Mouse (Mus musculus) liver, embryonic 15.5 days (tissue): ENCODE data around the gene Kyat1. TPM values are rescaled to one million over a fixed set of nuclear protein-coding genes. Genes with fewer than 3 reads are reported as not detected.
"Not testable (repeated sequence)": the region's sequence is repeated elsewhere in the genome, so short reads cannot be mapped to it uniquely, and the experiment has no call there.

Experiments used
- ATAC-seq: fragments of 200-750 bp; cut with Nextera tagmentation; 2 replicates; pipeline ENCODE4 v1.8.0; 2017; ENCODE audit warnings: moderate number of reproducible peaks, mild to moderate bottlenecking, moderate library complexity; ENCODE audit not compliant: insufficient read depth
- H3K27ac ChIP-seq: fragments of 300-500 bp; sonication (generic); replicated peaks from 2 replicates; pipeline ENCODE4 v1.5.1; 2015; ENCODE audit warnings: mild to moderate bottlenecking, inconsistent platforms
- H3K27me3 ChIP-seq: fragments of 300-500 bp; sonication (generic); 2 replicates; pipeline ENCODE4 v1.6.1; 2015; ENCODE audit warnings: mild to moderate bottlenecking, inconsistent platforms
- H3K36me3 ChIP-seq: fragments of 300-500 bp; sonication (generic); replicated peaks from 2 replicates; pipeline ENCODE4 v1.6.1; 2015; ENCODE audit warnings: moderate library complexity, mild to moderate bottlenecking, inconsistent platforms
- H3K4me1 ChIP-seq: fragments of 300-500 bp; sonication (generic); replicated peaks from 2 replicates; pipeline ENCODE4 v1.6.1; 2015; ENCODE audit warnings: inconsistent platforms
- H3K4me2 ChIP-seq: fragments of 300-500 bp; sonication (generic); 2 replicates; pipeline ENCODE4 v1.6.1; 2015; ENCODE audit warnings: moderate library complexity, mild to moderate bottlenecking, inconsistent platforms
- H3K4me3 ChIP-seq: fragments of 300-500 bp; sonication (generic); replicated peaks from 2 replicates; pipeline ENCODE4 v1.5.1; 2015; ENCODE audit warnings: mild to moderate bottlenecking, inconsistent platforms
- H3K9ac ChIP-seq: fragments of 300-500 bp; sonication (generic); 2 replicates; pipeline ENCODE4 v1.6.1; 2015; ENCODE audit warnings: moderate library complexity, mild to moderate bottlenecking, inconsistent platforms
- H3K9me3 ChIP-seq: fragments of 300-500 bp; sonication (generic); replicated peaks from 2 replicates; pipeline ENCODE4 v1.6.1; 2016; ENCODE audit warnings: inconsistent platforms
- WGBS: fragments of 180-500 bp; shearing (Covaris S2); methylation state at CpG from one replicate; pipeline ENCODE4 v1.1.7; 2015; ENCODE audit warnings: mixed read lengths; ENCODE audit not compliant: insufficient replicate concordance; 5-methylcytosine and 5-hydroxymethylcytosine counted together
- polyA plus RNA-seq: library from polyadenylated mRNA; unstranded; fragments of >200 nt; fragmentation: Nextera tagmentation; extraction: Ambion mirVana; gene quantifications from 2 replicates; pipeline ENCODE4 v1.2.1, GENCODE M21; 2015

The Kyat1 gene
- polyA plus RNA-seq, 1 experiment from 2014 or later = 11.7 TPM

- peak overlapping the region; percentile 60 for H3K9ac ChIP-seq
- peaks cover 20% of the 10 kb centered on the region for H3K4me1 ChIP-seq
- no peaks in the 10 kb centered on the region for H3K27me3 ChIP-seq
- H3K9me3 ChIP-seq = peaks cover 1% of the 10 kb centered on the region; the same call in 1 of the 2 replicates
- H3K36me3 ChIP-seq = peaks cover 45% of the 10 kb centered on the region
- 4% methylated on average over 19 of the region's 19 CpGs for WGBS
- peak overlapping the region; percentile 66 for H3K4me3 ChIP-seq
- H3K27ac ChIP-seq = peak overlapping the region; percentile 68
- H3K4me2 ChIP-seq = peak overlapping the region; percentile 95
- ATAC-seq = 0 out of 2 replicates have a peak, but pooled peaks have one; percentile 7
Observed at GRCm38 (mm10) chr2:30171997-30172382, 33.7 kb downstream of the Kyat1 start.

DNA sequence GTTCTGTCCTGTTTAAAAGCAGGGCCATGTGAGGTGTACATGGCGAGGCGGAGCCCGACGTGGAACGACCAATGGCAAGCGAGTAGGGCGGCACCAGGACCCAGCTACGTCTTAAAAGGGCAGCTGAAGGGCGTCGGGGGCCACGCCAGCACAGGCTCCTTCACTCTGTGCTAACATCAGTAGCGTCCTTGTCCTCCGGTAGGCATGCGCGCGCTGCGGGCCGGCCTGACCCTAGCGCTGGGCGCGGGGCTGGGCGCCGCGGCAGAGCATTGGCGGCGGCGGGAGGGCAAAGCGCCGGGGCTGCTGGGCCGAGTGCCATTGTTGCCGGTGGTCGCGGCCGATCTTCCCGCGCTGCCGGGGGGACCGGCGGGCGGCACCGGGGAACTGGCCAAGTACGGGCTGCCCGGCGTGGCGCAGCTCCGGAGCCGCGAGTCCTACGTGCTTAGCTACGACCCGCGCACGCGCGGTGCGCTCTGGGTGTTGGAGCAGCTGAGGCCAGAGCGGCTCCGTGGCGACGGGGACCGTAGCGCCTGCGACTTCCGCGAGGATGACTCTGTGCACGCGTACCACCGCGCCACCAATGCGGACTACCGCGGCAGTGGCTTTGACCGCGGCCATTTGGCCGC, 34.2 kb downstream of the Kyat1 start, which contains the start of gene Endog:
Endog (plus strand) TSS at position 123 of the 626 bp plus-strand sequence.
- WGBS = under 1% methylated on average over 75 of the region's 75 CpGs
- Histone ChIP-seq H3K4me3 (peak within 1 kb of the TSS; percentile 66), H3K27ac (peak within 1 kb of the TSS; percentile 68)

DNA sequence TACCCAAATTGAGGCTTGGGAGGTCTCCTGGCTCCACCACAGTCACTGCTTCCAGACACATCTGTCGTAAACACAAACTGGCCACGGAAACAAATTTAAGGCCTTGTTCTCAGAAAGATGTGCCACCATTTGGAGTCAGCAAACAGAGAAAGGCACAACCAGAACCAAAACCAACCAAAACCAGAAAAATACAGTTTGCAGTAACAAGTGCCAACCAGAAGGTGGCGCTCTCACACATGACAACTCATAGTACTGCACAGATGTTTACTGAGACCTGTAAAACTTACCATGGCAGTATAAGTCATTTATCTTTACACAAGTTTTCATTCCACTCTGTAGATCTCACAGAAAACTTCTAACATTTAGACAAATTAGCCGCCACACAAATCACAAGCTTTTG, 39.0 kb downstream of the Kyat1 start:
- no peak overlapping the region for H3K9ac ChIP-seq
- no peaks in the 10 kb centered on the region for H3K27me3 ChIP-seq
- peaks cover 15% of the 10 kb centered on the region for H3K9me3 ChIP-seq
- 47% methylated on average over 4 of the region's 4 CpGs for WGBS
- H3K4me3 ChIP-seq = no peak overlapping the region
- no peak overlapping the region for H3K27ac ChIP-seq
- no peaks in the 10 kb centered on the region; the same call in 1 of the 2 replicates for H3K36me3 ChIP-seq
- ATAC-seq = no peak
- peaks cover 8% of the 10 kb centered on the region for H3K4me1 ChIP-seq
- H3K4me2 ChIP-seq = no peak overlapping the region

More for the DNA sequence above, 34.2 kb downstream of the Kyat1 start, which contains the start of gene Endog:
- H3K36me3 ChIP-seq = peaks cover 40% of the 10 kb centered on the region
- peak within 1 kb of the TSS; percentile 95 for H3K4me2 ChIP-seq
- peak within 1 kb of the TSS; percentile 60 for H3K9ac ChIP-seq
- peaks cover 17% of the 10 kb centered on the region for H3K4me1 ChIP-seq
- H3K9me3 ChIP-seq = peaks cover 6% of the 10 kb centered on the region
- ATAC-seq = peak; percentile 88
- no peaks in the 10 kb centered on the region for H3K27me3 ChIP-seq

DNA sequence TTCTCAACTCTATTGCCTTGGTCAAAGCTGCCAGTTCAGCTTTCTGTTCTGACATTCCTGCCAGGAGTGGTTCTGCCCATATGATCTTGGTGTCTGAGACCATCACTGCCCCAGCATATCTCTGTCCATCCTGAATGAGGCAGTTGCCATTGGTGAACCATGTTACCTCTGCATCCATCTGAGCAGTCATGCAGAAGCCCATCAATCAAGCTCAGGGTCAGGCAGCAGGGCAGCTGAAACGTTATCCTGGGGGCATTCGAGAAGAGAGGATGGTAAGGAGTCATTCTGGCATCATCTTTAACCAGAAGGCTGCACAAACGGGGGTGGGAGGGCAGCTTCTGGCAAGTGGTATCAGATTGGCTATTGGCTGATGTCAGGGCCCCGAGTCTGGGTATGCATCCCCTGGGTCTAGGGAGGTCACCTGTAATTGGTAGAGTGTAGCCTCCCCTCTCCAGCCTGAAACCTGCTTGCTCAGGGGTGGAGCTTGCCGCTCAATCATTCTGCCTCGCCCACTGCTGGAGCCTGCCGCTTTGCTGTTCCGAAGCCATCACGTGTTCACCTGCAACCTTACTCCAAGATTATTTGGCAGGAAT, 41.2 kb downstream of the Kyat1 start:
- H3K27me3 ChIP-seq = no peaks in the 10 kb centered on the region
- H3K4me3 ChIP-seq = no peak overlapping the region
- no peak for ATAC-seq
- no peak overlapping the region for H3K9ac ChIP-seq
- no peaks in the 10 kb centered on the region for H3K4me1 ChIP-seq
- no peak overlapping the region for H3K4me2 ChIP-seq
- H3K9me3 ChIP-seq = peaks cover 15% of the 10 kb centered on the region
- H3K36me3 ChIP-seq = no peaks in the 10 kb centered on the region; the same call in 1 of the 2 replicates
- 56% methylated on average over 9 of the region's 9 CpGs for WGBS
- H3K27ac ChIP-seq = no peak overlapping the region

DNA sequence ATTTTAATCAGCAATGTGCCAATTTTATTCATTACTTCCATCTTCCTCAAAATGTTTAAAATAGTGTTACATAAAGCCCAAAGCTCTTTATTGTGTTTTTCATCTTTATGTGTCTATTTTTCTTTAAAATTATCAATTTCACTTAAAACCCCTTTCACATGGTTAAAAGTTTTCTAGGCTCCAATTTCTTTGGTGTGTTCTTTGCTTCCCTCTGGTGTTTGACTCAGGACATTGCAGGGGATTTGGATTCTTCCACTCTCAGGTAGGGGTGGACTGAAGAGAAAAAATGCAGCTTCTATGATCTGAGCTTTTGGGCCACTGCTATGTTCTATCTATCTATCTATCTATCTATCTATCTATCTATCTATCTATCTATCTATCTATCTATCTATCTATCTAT, 43.8 kb downstream of the Kyat1 start:
- Histone ChIP-seq H3K4me3 (no peak overlapping the region), H3K9me3 (peaks cover 12% of the 10 kb centered on the region), H3K27ac (no peak overlapping the region), H3K27me3 (no peaks in the 10 kb centered on the region), H3K4me2 (no peak overlapping the region), H3K4me1 (no peaks in the 10 kb centered on the region), H3K36me3 (no peaks in the 10 kb centered on the region; the same call in 1 of the 2 replicates), H3K9ac (no peak overlapping the region)
- no peak for ATAC-seq

DNA sequence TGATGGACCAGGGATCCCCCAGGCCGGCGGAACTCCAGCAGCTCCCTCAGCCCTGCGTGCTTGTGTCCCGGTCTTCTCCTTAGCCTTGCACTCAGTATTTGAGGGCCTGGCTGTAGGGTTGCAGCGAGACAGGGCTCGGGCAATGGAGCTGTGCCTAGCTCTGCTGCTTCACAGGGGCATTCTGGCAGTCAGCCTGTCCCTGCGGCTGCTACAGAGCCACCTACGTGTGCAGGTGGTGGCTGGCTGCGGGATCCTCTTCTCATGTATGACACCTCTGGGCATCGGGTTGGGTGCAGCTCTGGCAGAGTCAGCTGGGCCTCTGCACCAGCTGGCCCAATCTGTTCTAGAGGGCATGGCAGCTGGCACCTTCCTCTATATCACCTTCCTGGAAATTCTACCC, 45.8 kb downstream of the Kyat1 start:
- not testable (repeated sequence) for H3K36me3 ChIP-seq, H3K4me3 ChIP-seq, H3K27me3 ChIP-seq, H3K27ac ChIP-seq, H3K9me3 ChIP-seq, H3K4me2 ChIP-seq, H3K4me1 ChIP-seq, H3K9ac ChIP-seq, ATAC-seq
- WGBS = 63% methylated on average over 9 of the region's 10 CpGs

DNA sequence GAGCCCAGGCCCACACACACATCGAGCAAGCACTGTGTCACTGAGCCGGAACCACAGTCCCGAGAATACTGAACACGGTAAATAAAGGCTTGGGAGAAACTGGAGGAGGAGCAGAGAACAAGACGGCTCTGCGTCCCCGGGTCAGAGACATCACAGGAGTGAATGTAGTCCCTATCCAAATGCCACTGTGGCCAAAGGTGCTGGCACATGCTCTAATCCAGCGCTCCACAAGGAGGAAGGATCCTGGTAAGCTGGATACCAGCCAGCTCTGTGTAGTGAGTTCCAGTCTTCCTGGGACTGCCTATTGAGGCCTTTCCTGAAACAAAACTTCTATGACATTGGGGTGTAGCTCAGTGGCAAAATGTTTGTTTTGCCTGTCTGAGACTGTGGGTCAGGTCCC, 53.0 kb downstream of the Kyat1 start:
- WGBS = 72% methylated on average over 8 of the region's 8 CpGs
- H3K27me3 ChIP-seq = no peaks in the 10 kb centered on the region
- H3K4me1 ChIP-seq = 0 out of 2 replicates have a peak, but pooled peaks cover under 1% of the 10 kb centered on the region
- peaks cover 28% of the 10 kb centered on the region for H3K36me3 ChIP-seq
- ATAC-seq = no peak
- no peak overlapping the region for H3K4me2 ChIP-seq
- H3K4me3 ChIP-seq = no peak overlapping the region
- H3K27ac ChIP-seq = no peak overlapping the region
- H3K9ac ChIP-seq = no peak overlapping the region
- no peaks in the 10 kb centered on the region for H3K9me3 ChIP-seq

DNA sequence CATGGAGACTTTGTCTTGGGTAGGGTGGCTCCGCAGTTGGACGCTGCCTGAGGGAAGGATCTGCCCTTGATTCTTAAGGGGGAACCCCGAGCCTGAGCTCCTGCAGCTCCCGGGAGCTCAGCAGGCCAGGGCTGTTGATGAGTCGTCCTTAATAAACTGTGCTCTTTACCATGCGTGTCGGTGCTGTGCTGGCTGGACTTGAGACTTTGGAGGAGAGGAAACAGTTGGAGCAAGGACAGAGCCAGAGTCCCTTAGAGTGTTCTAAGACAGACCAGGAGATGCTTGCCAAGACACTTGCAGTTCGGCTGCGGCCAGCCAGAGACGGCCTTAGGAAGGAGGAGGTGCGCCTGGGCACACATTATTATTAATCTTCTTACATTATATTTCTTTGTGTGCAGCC, 53.8 kb downstream of the Kyat1 start:
- ATAC-seq = no peak
- H3K4me1 ChIP-seq = 0 out of 2 replicates have a peak, but pooled peaks cover 5% of the 10 kb centered on the region
- no peaks in the 10 kb centered on the region for H3K9me3 ChIP-seq
- 80% methylated on average over 11 of the region's 11 CpGs for WGBS
- H3K4me3 ChIP-seq = no peak overlapping the region
- peaks cover 36% of the 10 kb centered on the region for H3K36me3 ChIP-seq
- no peak overlapping the region for H3K9ac ChIP-seq
- H3K27me3 ChIP-seq = no peaks in the 10 kb centered on the region
- H3K4me2 ChIP-seq = no peak overlapping the region
- no peak overlapping the region for H3K27ac ChIP-seq

GRCm38 (mm10) chr2:30147466-30147865, 58.2 kb downstream of the Kyat1 start:
- WGBS = 83% methylated on average over 4 of the region's 4 CpGs

DNA sequence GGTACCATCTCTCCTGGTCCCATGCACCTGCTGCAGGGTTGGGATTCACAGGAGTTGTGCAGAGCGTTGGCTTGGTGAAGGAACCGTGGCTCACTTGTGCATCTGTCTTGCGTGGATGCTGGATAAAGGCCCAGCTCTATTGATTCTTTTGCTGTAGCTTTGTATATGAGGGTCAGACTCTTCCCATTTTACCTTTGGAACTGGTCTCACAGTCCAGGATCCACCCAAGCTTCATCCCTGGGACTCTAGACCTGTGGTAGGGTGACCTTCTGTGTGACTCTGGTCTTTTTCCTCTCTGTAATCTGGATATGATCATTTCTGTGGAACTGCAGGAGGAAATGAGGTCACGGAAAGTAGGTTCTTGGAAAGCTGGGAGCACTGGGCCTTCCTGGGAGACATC, 61.2 kb downstream of the Kyat1 start:
- WGBS = 84% methylated on average over 4 of the region's 4 CpGs
- no peak overlapping the region for H3K4me3 ChIP-seq
- H3K36me3 ChIP-seq = peaks cover 82% of the 10 kb centered on the region
- no peak for ATAC-seq
- no peak overlapping the region for H3K9ac ChIP-seq
- H3K9me3 ChIP-seq = no peaks in the 10 kb centered on the region
- no peaks in the 10 kb centered on the region for H3K27me3 ChIP-seq
- 0 out of 2 replicates have a peak, but pooled peaks cover 5% of the 10 kb centered on the region for H3K4me1 ChIP-seq
- H3K27ac ChIP-seq = no peak overlapping the region
- H3K4me2 ChIP-seq = no peak overlapping the region

More at GRCm38 (mm10) chr2:30147466-30147865, 58.2 kb downstream of the Kyat1 start:
- H3K9me3 ChIP-seq = no peaks in the 10 kb centered on the region
- no peak overlapping the region for H3K27ac ChIP-seq
- no peaks in the 10 kb centered on the region for H3K27me3 ChIP-seq
- no peak for ATAC-seq
- no peak overlapping the region for H3K4me2 ChIP-seq
- H3K9ac ChIP-seq = no peak overlapping the region
- 0 out of 2 replicates have a peak, but pooled peaks cover 5% of the 10 kb centered on the region for H3K4me1 ChIP-seq
- H3K36me3 ChIP-seq = peaks cover 71% of the 10 kb centered on the region
- H3K4me3 ChIP-seq = no peak overlapping the region

- not testable (repeated sequence) for H3K4me2 ChIP-seq, H3K4me3 ChIP-seq, H3K27me3 ChIP-seq, H3K9ac ChIP-seq, H3K9me3 ChIP-seq, H3K27ac ChIP-seq, ATAC-seq
- 81% methylated on average over 4 of the region's 4 CpGs for WGBS
- H3K4me1 ChIP-seq = peaks cover 24% of the 10 kb centered on the region
- H3K36me3 ChIP-seq = peaks cover 65% of the 10 kb centered on the region
Observed at GRCm38 (mm10) chr2:30140021-30140420, 65.6 kb downstream of the Kyat1 start.
